Mouse (Mus musculus) liver, embryonic 14.5 days (tissue): ENCODE results near the gene Tbc1d14.

ENCODE experiments used
- CTCF ChIP-seq: IDR thresholded peaks from 2 replicates; pipeline ENCODE4 v1.5.1; 2016; ENCODE audit warnings: antibody characterized with exemption, low read depth, control low read depth
- EP300 ChIP-seq: IDR thresholded peaks from 2 replicates; pipeline ENCODE4 v1.6.1; 2016; ENCODE audit warnings: antibody characterized with exemption, low read depth

DNA sequence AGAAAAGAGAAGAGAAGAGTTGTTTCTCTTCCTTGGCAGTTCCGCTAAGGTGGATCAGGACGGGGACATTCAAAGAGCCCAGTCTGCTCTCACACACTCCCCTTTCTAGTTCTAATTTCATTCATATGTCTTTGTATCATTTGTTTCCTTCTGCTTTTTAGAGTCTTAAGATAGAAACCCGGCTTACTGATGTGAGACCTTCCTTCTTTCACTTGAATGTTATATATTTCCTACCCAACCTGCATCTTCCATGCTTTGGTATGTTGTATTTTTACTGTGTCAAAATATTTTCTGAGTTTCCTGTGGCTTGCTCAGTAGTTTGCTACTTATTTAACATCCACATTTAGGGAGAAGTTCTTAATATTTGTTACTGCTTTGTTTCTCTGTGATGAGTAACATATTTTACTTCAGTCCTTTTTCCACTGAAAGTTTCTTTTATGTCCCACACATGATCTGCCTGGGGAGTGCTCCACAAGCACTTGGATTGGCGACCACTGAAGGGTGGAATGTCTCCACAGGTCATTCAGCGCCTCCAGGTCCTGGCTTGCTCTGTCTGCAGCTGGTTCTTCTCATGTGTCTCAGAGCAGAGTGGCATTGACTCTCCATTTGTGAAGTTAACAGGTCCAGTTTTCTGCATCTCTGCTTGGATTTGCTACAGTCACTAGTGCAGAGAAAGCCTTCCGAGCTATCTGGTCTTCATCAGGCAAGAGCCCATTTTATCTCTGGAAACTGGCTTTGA is 57.5 kb downstream of the Tbc1d14 start:
- TF ChIP-seq CTCF = no peak
- no peak for TF ChIP-seq EP300
